21 mouse cellular contexts compared by ENCODE assay signal in genomic region chr4:129385685-129386084, GRCm38 (mm10). TPM values are rescaled to one million over a fixed set of nuclear protein-coding genes. Genes with fewer than 3 reads are reported as not detected.
DNase-seq lines count a peak whose midpoint lies in the region; ATAC-seq and TF ChIP-seq lines count a peak whose summit lies in the region.
"Had no signal": no experiment of that assay in that cellular context is flagged by ENCODE, and none has a peak within 500 bp of the region (broad histone marks: within the 10 kb centered on the region; RNA-seq: fewer than 3 reads in every experiment).

No protein-coding gene starts in this region.

- WGBS in lung, postnatal 0 days: 74% methylated on average over 11 of the region's 11 CpGs
- 83% methylated on average over 11 of the region's 11 CpGs for WGBS in liver, embryonic 11.5 days

- TF ChIP-seq EP300 in lung, postnatal 0 days (IDR thresholded peaks at IDR 0.05): no peak

- H3K4me1 ChIP-seq in lung, postnatal 0 days (ENCODE audit: insufficient read depth, low read depth, low read length): no peaks in the 10 kb centered on the region
- peaks cover 12% of the 10 kb centered on the region for H3K4me1 ChIP-seq in liver, embryonic 11.5 days (replicated peaks; ENCODE audit: control insufficient read depth, insufficient read depth, low read length)
- H3K4me1 ChIP-seq: embryonic facial prominence, embryonic 15.5 days; heart, embryonic 15.5 days; hindbrain, embryonic 15.5 days; limb, embryonic 13.5 days had no signal

- H3K27me3 ChIP-seq in lung, postnatal 0 days (replicated peaks; ENCODE audit: insufficient read depth, low read length): no peaks in the 10 kb centered on the region
- H3K27me3 ChIP-seq in liver, embryonic 11.5 days (replicated peaks; ENCODE audit: control insufficient read depth, insufficient read depth, low read length): no peaks in the 10 kb centered on the region
- H3K27me3 ChIP-seq: embryonic facial prominence, embryonic 15.5 days; heart, embryonic 15.5 days; hindbrain, embryonic 15.5 days; intestine, embryonic 15.5 days; limb, embryonic 13.5 days had no signal

- H3K27ac ChIP-seq in lung, postnatal 0 days (ENCODE audit: low read length): peak overlapping the region; percentile 58
- H3K27ac ChIP-seq in liver, embryonic 11.5 days (ENCODE audit: low read depth, low read length): peak overlapping the region; percentile 34; the same call in 1 of the 2 replicates
- H3K27ac ChIP-seq: embryonic facial prominence, embryonic 15.5 days; heart, adult 2 months; hindbrain, embryonic 15.5 days; intestine, embryonic 15.5 days; limb, embryonic 13.5 days had no signal

- H3K9me3 ChIP-seq in lung, postnatal 0 days (ENCODE audit: low read length): no peaks in the 10 kb centered on the region
- H3K9me3 ChIP-seq in liver, embryonic 11.5 days (ENCODE audit: control insufficient read depth, low read length): no peaks in the 10 kb centered on the region
- H3K9me3 ChIP-seq: embryonic facial prominence, embryonic 15.5 days; heart, embryonic 15.5 days; hindbrain, embryonic 15.5 days; intestine, embryonic 15.5 days; limb, embryonic 13.5 days had no signal

- no peak for ATAC-seq in lung, postnatal 0 days
- no peak for ATAC-seq in liver, embryonic 11.5 days (replicated peaks; ENCODE audit: low FRiP score)
- ATAC-seq: intestine, embryonic 15.5 days had no signal

- peak; percentile 12 for DNase-seq in lung, postnatal 0 days (ENCODE audit: low spot score)
- no peak for DNase-seq in lung, postnatal 4 days
- DNase-seq in liver, embryonic 11.5 days (ENCODE audit: low spot score): no peak
- peak; percentile 44 for DNase-seq in lung, postnatal 36 days
- DNase-seq in testis, postnatal 10 days (ENCODE audit: low spot score): no peak
- no peak for DNase-seq in thymus, postnatal 4 days
- DNase-seq in cerebellum, adult 9-10 months: no peak
- DNase-seq: adrenal gland, postnatal 14 days; cerebellum, adult 11-12 months; cerebellum, postnatal 25 days; heart, adult 2 months; heart, postnatal 4 days; midbrain, embryonic 14.5 days; spleen, adult 18-20 months; thymus, adult 18-20 months had no signal

- H3K36me3 ChIP-seq in lung, postnatal 0 days (ENCODE audit: insufficient read depth, low read length): no peaks in the 10 kb centered on the region
- no peaks in the 10 kb centered on the region for H3K36me3 ChIP-seq in liver, embryonic 11.5 days (ENCODE audit: control insufficient read depth, insufficient read depth, low read length)
- H3K36me3 ChIP-seq: embryonic facial prominence, embryonic 15.5 days; heart, embryonic 15.5 days; hindbrain, embryonic 15.5 days; intestine, embryonic 15.5 days; limb, embryonic 13.5 days had no signal

- H3K9ac ChIP-seq in lung, postnatal 0 days (replicated peaks; ENCODE audit: low read depth): no peak overlapping the region
- no peak overlapping the region for H3K9ac ChIP-seq in liver, embryonic 11.5 days (ENCODE audit: low read depth, low read length)
- H3K9ac ChIP-seq: embryonic facial prominence, embryonic 15.5 days; heart, embryonic 15.5 days; hindbrain, embryonic 15.5 days; intestine, embryonic 15.5 days; limb, embryonic 13.5 days had no signal

- TF ChIP-seq CTCF in lung, postnatal 0 days (IDR thresholded peaks at IDR 0.05): no peak

- H3K4me2 ChIP-seq in lung, postnatal 0 days (replicated peaks; ENCODE audit: low read depth, low read length): no peak overlapping the region; the same call in 1 of the 2 replicates
- no peak overlapping the region for H3K4me2 ChIP-seq in liver, embryonic 11.5 days
- H3K4me2 ChIP-seq: embryonic facial prominence, embryonic 15.5 days; heart, embryonic 15.5 days; hindbrain, embryonic 15.5 days; intestine, embryonic 15.5 days; limb, embryonic 13.5 days had no signal

- no peak overlapping the region for H3K4me3 ChIP-seq in lung, postnatal 0 days (ENCODE audit: low read depth, low read length)
- no peak overlapping the region for H3K4me3 ChIP-seq in liver, embryonic 11.5 days (ENCODE audit: low read depth, low read length)
- H3K4me3 ChIP-seq: embryonic facial prominence, embryonic 15.5 days; heart, adult 2 months; heart, embryonic 15.5 days; hindbrain, embryonic 15.5 days; intestine, embryonic 15.5 days; limb, embryonic 13.5 days; myocyte had no signal

RNA-seq across cellular contexts. Expression of gene Zbtb8a, which starts 7.8 kb away (rescaled TPM):
- polyA plus RNA-seq in lung, postnatal 0 days (2015; fragmentation: Nextera tagmentation; extraction: Ambion mirVana): 15.6 and 16.9 TPM in 2 replicates
- polyA plus RNA-seq in liver, embryonic 11.5 days (2014; fragmentation: Nextera tagmentation; extraction: Ambion mirVana): 4.2 and 4.8 TPM in 2 replicates

RNA-seq across cellular contexts. Expression of gene Zbtb8os, which starts 50.2 kb away (rescaled TPM):
- polyA plus RNA-seq in lung, postnatal 0 days (2015; fragmentation: Nextera tagmentation; extraction: Ambion mirVana): 32.3 and 36.5 TPM in 2 replicates
- 42.2 and 53.9 TPM in 2 replicates for polyA plus RNA-seq in liver, embryonic 11.5 days (2014; fragmentation: Nextera tagmentation; extraction: Ambion mirVana)

RNA-seq across cellular contexts. Expression of gene Rbbp4, which starts 50.5 kb away (rescaled TPM):
- 159 and 182 TPM in 2 replicates for polyA plus RNA-seq in lung, postnatal 0 days (2015; fragmentation: Nextera tagmentation; extraction: Ambion mirVana)
- polyA plus RNA-seq in liver, embryonic 11.5 days (2014; fragmentation: Nextera tagmentation; extraction: Ambion mirVana): 318 and 355 TPM in 2 replicates

RNA-seq across cellular contexts. Expression of gene Zbtb8b, which starts 55.0 kb away (rescaled TPM):
- polyA plus RNA-seq in lung, postnatal 0 days (2015; fragmentation: Nextera tagmentation; extraction: Ambion mirVana): 1.8 and 2.8 TPM in 2 replicates
- 2.4 and 2.8 TPM in 2 replicates for polyA plus RNA-seq in liver, embryonic 11.5 days (2014; fragmentation: Nextera tagmentation; extraction: Ambion mirVana)

Comparison
In these comparisons a context has a peak if more than half of its experiments do, and no peak if none do; other contexts are left out.
1. DNase-seq: peak in lung, postnatal 0 days (single experiment) and lung, postnatal 36 days (single experiment); none in lung, postnatal 4 days (0 of 2), liver, embryonic 11.5 days (single experiment), testis, postnatal 10 days (single experiment), thymus, postnatal 4 days (single experiment) and cerebellum, adult 9-10 months (single experiment).